Mouse (Mus musculus) kidney, postnatal 0 days (tissue): ENCODE measurements around the gene Clasp1. TPM values are rescaled to one million over a fixed set of nuclear protein-coding genes. Genes with fewer than 3 reads are reported as not detected.
A peak's percentile ranks its signal among the peaks of the same experiment; 100 is the strongest.

ENCODE experiments used
- ATAC-seq: fragments of 200-750 bp; cut with Nextera tagmentation; replicated peaks from 2 replicates; pipeline ENCODE4 v1.8.0; 2017; ENCODE audit warnings: low read depth, moderate number of reproducible peaks, moderate TSS enrichment, moderate library complexity; ENCODE audit not compliant: low FRiP score
- DNase-seq: peaks from one replicate; pipeline ENCODE4 v3.0.0-alpha.2; 2016; ENCODE audit warnings: low spot score
- H3K27ac ChIP-seq: fragments of 300-500 bp; sonication (generic); 2 replicates; pipeline ENCODE4 v1.5.1; 2014; ENCODE audit warnings: mild to moderate bottlenecking
- H3K27me3 ChIP-seq: fragments of 300-500 bp; sonication (generic); 2 replicates; pipeline ENCODE4 v1.6.1; 2014; ENCODE audit warnings: low read length, mixed read lengths; ENCODE audit not compliant: insufficient read depth
- H3K36me3 ChIP-seq: fragments of 300-500 bp; sonication (generic); 2 replicates; pipeline ENCODE4 v1.6.1; 2014; ENCODE audit warnings: low read length, mixed read lengths; ENCODE audit not compliant: insufficient read depth
- H3K4me1 ChIP-seq: fragments of 300-500 bp; sonication (generic); replicated peaks from 2 replicates; pipeline ENCODE4 v1.6.1; 2014; ENCODE audit warnings: antibody characterized with exemption, low read length, mixed read lengths; ENCODE audit not compliant: insufficient read depth
- H3K4me2 ChIP-seq: fragments of 300-500 bp; sonication (generic); 2 replicates; pipeline ENCODE4 v1.6.1; 2014; ENCODE audit warnings: mild to moderate bottlenecking, low read length, moderate library complexity, mixed read lengths
- H3K4me3 ChIP-seq: fragments of 300-500 bp; sonication (generic); replicated peaks from 2 replicates; pipeline ENCODE4 v1.5.1; 2014; ENCODE audit warnings: low read depth, low read length
- H3K9ac ChIP-seq: fragments of 300-500 bp; sonication (generic); 2 replicates; pipeline ENCODE4 v1.6.1; 2014; ENCODE audit warnings: low read depth, low read length
- H3K9me3 ChIP-seq: fragments of 300-500 bp; sonication (generic); replicated peaks from 2 replicates; pipeline ENCODE4 v1.6.1; 2016; ENCODE audit warnings: low read length, inconsistent platforms, mixed read lengths
- CTCF ChIP-seq: IDR thresholded peaks from 2 replicates; pipeline ENCODE4 v1.5.1; 2016; ENCODE audit warnings: antibody characterized with exemption, low read depth, mild to moderate bottlenecking, moderate library complexity
- WGBS: fragments of 180-500 bp; shearing (Covaris S2); extraction: QIAGEN DNeasy Blood & Tissue Kit; methylation state at CpG from one replicate; pipeline ENCODE4 v1.1.7; 2014; 5-methylcytosine and 5-hydroxymethylcytosine counted together
- polyA plus RNA-seq: library from polyadenylated mRNA; unstranded; fragments of >200 nt; fragmentation: Nextera tagmentation; extraction: Ambion mirVana; gene quantifications from 2 replicates; pipeline ENCODE4 v1.2.1, GENCODE M21; 2015

Clasp1 gene
- polyA plus RNA-seq, 1 experiment from 2014 or later, result 16.5 TPM

DNA sequence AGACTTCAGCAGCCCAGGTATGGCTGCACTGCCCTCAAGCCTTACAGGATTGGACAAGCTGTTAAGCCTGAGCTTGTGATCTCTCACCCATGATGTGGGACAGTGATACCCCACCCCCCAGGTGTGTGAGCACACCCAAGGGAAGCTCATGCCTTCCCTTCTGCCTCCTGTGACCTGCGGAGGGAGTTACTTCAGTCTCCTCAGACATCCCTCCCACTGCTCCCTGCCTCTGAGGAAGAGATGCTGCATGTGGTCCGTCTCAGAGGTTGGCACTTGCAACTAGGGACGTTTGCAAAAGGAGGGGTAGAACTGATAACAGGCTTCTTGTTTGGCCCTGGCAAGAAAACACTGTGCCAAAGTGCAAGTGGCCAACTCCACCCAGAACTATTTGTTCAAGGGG, 234.0 kb downstream of the Clasp1 start:
- ATAC-seq, result no peak

DNA sequence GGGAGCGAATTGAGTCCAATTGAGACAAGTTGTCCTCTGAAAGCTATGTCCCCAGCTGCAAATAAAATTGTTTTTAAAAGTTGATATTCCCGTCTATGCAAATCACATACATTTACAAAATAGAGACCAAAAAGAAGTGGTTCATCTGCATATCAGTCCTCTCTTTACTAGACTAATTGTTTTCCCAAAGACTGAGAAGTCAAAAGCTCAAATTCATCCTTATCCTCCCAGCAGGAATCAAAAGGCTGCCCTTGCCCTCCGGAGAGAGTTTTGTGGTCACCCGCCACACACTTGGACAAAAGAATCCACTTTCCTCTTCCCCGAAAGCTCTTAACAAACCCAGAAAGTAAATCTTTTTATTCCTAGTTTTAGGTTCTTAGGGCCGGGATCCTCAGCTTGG, 236.6 kb downstream of the Clasp1 start:
- peaks cover 7% of the 10 kb centered on the region for H3K4me1 ChIP-seq
- H3K36me3 ChIP-seq, result no peaks in the 10 kb centered on the region
- no peak for ATAC-seq
- H3K4me2 ChIP-seq, result no peak overlapping the region
- WGBS, result 54% methylated on average over 6 of the region's 6 CpGs
- no peak for DNase-seq
- no peak for TF ChIP-seq CTCF
- no peak overlapping the region for H3K4me3 ChIP-seq
- no peak overlapping the region for H3K9ac ChIP-seq
- no peak overlapping the region for H3K27ac ChIP-seq
- H3K9me3 ChIP-seq, result no peaks in the 10 kb centered on the region
- no peaks in the 10 kb centered on the region for H3K27me3 ChIP-seq

More for the DNA sequence above, 234.0 kb downstream of the Clasp1 start:
- WGBS, result 61% methylated on average over 3 of the region's 3 CpGs
- Histone ChIP-seq H3K4me3 (no peak overlapping the region), H3K27me3 (no peaks in the 10 kb centered on the region), H3K36me3 (no peaks in the 10 kb centered on the region), H3K4me1 (peaks cover 4% of the 10 kb centered on the region), H3K4me2 (no peak overlapping the region), H3K9ac (no peak overlapping the region), H3K9me3 (no peaks in the 10 kb centered on the region), H3K27ac (no peak overlapping the region)
- no peak for DNase-seq
- no peak for TF ChIP-seq CTCF

DNA sequence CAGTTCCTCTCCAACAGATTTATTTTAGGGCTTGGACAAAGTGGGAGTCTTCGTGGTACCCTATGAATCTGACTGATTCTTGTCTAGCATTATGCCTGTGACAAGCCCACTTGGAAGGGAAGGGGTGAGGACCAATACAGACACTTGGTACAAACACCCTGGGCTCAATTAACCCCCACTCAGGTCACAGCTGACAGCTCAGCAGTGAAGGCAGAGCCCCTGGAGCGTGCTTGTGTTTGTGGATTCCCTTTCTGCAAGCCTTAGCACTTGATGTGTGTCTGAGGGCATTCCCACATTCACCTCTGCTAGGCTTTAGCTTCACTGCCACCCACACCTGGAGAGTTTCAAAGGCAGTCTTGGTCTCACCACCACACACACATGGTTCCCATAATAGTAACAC, 237.1 kb downstream of the Clasp1 start:
- no peak for DNase-seq
- no peak overlapping the region for H3K4me3 ChIP-seq
- H3K27ac ChIP-seq, result no peak overlapping the region
- WGBS, result 46% methylated on average over 2 of the region's 2 CpGs
- H3K4me1 ChIP-seq, result peaks cover 7% of the 10 kb centered on the region
- H3K9me3 ChIP-seq, result no peaks in the 10 kb centered on the region
- no peaks in the 10 kb centered on the region for H3K27me3 ChIP-seq
- H3K4me2 ChIP-seq, result no peak overlapping the region
- no peaks in the 10 kb centered on the region for H3K36me3 ChIP-seq
- no peak for TF ChIP-seq CTCF
- H3K9ac ChIP-seq, result no peak overlapping the region
- no peak for ATAC-seq

DNA sequence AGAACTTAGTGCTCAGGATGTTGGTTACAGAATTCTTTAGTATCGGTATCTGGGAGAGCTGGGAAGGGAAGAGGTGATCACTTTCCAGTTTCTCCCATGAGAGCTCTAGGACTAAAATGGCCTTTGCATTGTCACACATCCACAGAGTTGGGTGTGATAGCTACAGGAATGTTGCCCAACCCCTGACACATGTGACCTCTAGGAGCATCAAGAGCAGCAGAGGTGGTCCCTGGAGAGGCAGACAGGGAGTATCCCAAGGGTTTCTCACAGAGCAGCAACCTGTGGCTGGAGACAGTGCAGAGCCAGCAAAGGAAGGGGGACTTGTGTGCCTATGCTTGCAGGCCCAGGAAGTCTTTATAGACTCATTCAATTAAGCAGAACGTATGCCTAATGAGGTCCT, 237.6 kb downstream of the Clasp1 start:
- H3K9ac ChIP-seq, result no peak overlapping the region
- DNase-seq (no peak), ATAC-seq (no peak)
- no peaks in the 10 kb centered on the region for H3K27me3 ChIP-seq
- H3K27ac ChIP-seq, result no peak overlapping the region
- no peak overlapping the region for H3K4me3 ChIP-seq
- peaks cover 7% of the 10 kb centered on the region for H3K4me1 ChIP-seq
- no peaks in the 10 kb centered on the region for H3K9me3 ChIP-seq
- 75% methylated on average over 2 of the region's 2 CpGs for WGBS
- H3K36me3 ChIP-seq, result no peaks in the 10 kb centered on the region
- TF ChIP-seq CTCF, result no peak
- no peak overlapping the region for H3K4me2 ChIP-seq

DNA sequence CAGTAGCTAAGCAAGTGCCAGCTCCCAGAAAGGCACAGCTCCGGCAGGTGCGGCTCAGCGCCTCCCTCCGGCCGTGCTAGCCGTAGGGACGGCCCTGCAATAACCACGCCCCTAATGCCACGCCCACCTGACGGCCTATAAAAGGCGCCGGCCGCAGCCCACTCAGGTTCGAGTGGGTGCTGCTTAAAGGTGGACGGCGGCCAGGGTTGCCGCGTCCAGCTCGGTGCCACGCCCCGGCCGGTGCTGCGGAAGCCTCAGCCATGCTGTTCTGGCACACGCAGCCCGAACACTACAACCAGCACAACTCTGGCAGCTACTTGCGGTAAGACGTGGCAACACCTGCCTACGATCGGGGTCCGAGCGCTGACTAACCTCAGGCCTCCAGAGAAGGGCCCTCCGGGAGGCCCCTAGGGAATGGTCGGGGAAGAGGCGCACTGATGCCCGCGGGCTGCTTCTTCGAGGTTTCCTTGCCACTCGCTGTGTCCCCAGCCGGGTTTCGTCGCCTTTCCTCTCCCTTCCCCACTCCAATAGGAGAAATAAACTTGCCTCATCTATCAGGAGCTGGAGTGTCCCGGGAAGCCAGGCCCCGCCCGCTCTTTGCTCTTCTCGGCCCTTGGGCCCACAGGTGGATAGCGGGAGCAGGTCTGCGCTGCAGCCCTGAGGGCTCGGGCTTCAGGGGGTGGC, 239.1 kb downstream of the Clasp1 start, which contains the start of gene Tfcp2l1:
Gene Tfcp2l1 (plus strand): TSS at position 165 of the 684 bp plus-strand sequence.
- H3K4me3 ChIP-seq, result peak within 1 kb of the TSS; percentile 63
- no peaks in the 10 kb centered on the region for H3K36me3 ChIP-seq
- no peaks in the 10 kb centered on the region for H3K27me3 ChIP-seq
- WGBS, result under 1% methylated on average over 48 of the region's 48 CpGs
- H3K4me1 ChIP-seq, result peaks cover 7% of the 10 kb centered on the region
- peak; percentile 58 for TF ChIP-seq CTCF
- DNase-seq, result peak; percentile 70
- peak within 1 kb of the TSS; percentile 69 for H3K9ac ChIP-seq
- peak within 1 kb of the TSS; percentile 55 for H3K27ac ChIP-seq
- H3K9me3 ChIP-seq, result no peaks in the 10 kb centered on the region
- peak; percentile 95 for ATAC-seq
- H3K4me2 ChIP-seq, result peak within 1 kb of the TSS; percentile 81

DNA sequence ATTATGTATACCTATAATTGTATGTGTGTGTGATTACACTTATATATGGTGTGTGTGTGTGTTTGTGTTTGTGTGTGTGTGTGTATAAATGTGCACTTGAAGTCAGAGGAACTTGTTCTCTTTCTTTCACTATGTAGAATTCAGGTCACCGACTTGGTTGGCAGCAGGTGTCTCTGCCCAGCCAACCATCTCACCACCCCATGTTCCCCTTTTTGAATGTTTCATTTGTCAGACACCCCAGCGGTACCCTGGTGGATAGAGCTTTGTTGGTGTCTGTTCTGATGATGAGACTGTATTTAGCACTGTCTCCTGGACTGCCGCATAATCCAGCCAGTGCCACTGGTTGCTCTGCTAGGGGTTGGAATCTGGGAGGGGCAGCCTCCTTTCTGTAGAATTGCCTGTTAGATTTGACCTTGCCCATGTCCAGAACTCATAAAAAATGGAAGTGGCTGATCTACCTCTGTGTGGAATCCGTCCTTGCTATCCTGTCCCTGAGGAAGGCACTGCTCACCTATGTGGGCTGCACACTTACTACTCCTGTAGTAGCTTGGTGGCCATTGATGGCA, 244.6 kb downstream of the Clasp1 start:
- DNase-seq, result no peak
- Histone ChIP-seq H3K9me3 (no peaks in the 10 kb centered on the region), H3K27ac (no peak overlapping the region), H3K27me3 (no peaks in the 10 kb centered on the region), H3K4me1 (no peaks in the 10 kb centered on the region), H3K4me2 (no peak overlapping the region), H3K9ac (no peak overlapping the region), H3K36me3 (peaks cover 4% of the 10 kb centered on the region; the same call in 1 of the 2 replicates), H3K4me3 (no peak overlapping the region)
- ATAC-seq, result no peak
- TF ChIP-seq CTCF, result no peak
- 77% methylated on average over 4 of the region's 4 CpGs for WGBS
